Mouse (Mus musculus) liver, adult 2 months (tissue): ENCODE measurements at regions not wholly inside any gene's neighbourhood (a gene's known extent, or its start where the extent isn't known, plus 50 kb on each side); places are given as distances from the start of the nearest gene placed in this dataset.

Experiments
- CTCF ChIP-seq: fragments of 200-500 bp; IDR thresholded peaks from 2 replicates; pipeline ENCODE4 v1.5.1; 2011; ENCODE audit warnings: low read depth, low read length, control low read depth
- POLR2A ChIP-seq: fragments of 200-500 bp; IDR thresholded peaks from 2 replicates; pipeline ENCODE4 v1.6.1; 2011; ENCODE audit warnings: low read length, control low read depth; ENCODE audit not compliant: insufficient read depth; ENCODE audit errors: extremely low read depth

GRCm38 (mm10) chr10:106006061-106006460, 164.9 kb upstream of the Mettl25 start:
- TF ChIP-seq CTCF (no peak), POLR2A (no peak)
